Mouse (Mus musculus) C2C12 (cell line): ENCODE data around the gene Gipc2.

Experiments
- CEBPB ChIP-seq: IDR thresholded peaks from one replicate; pipeline ENCODE4 v1.6.1; 2011; ENCODE audit warnings: low read depth, mild to moderate bottlenecking, control low read depth, moderate library complexity
- CTCF ChIP-seq: IDR thresholded peaks from one replicate; pipeline ENCODE4 v1.5.1; 2011; ENCODE audit not compliant: control insufficient read depth, insufficient read depth, insufficient read length
- FOSL1 ChIP-seq: IDR thresholded peaks from one replicate; pipeline ENCODE4 v1.8.0; 2011; ENCODE audit warnings: mild to moderate bottlenecking, low read length; ENCODE audit not compliant: poor library complexity, insufficient read depth, severe bottlenecking
- MAX ChIP-seq: IDR thresholded peaks from one replicate; pipeline ENCODE4 v1.6.1; 2011; ENCODE audit warnings: mild to moderate bottlenecking, control low read depth
- MYOD1 ChIP-seq: IDR thresholded peaks from one replicate; pipeline ENCODE4 v1.6.1; 2011; ENCODE audit warnings: low read depth; ENCODE audit not compliant: control insufficient read depth, insufficient read length
- MYOG ChIP-seq: IDR thresholded peaks from one replicate; pipeline ENCODE4 v1.6.1; 2011; ENCODE audit not compliant: control insufficient read depth, insufficient read length; ENCODE audit errors: extremely low read depth
- USF1 ChIP-seq: IDR thresholded peaks from one replicate; pipeline ENCODE4 v1.6.1; 2011; ENCODE audit warnings: low read depth, mild to moderate bottlenecking, control low read depth, moderate library complexity

DNA sequence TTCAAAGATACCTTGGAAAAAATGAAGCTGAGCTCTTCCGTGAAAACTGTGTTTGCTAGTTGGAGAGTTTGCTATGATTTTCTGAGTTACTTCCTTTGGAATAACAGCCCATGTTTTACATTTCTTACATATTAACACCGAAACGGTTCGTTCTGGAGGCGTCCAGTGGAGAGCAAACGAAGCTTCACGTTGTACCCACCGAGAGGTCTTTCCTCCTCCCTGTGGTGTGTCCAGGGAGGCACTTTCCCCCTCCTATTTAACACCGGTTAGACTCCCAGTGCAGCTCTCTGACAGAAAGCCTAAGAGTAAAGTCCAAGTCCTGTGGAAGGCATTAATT, 1.0 kb downstream of the Gipc2 start:
- TF ChIP-seq USF1 (no peak), CTCF (no peak), MAX (no peak), MYOD1 (no peak), MYOG (no peak), CEBPB (no peak), FOSL1 (no peak)
